Mouse (Mus musculus): Measurements from ENCODE around the gene Per2. TPM values are rescaled to one million over a fixed set of nuclear protein-coding genes. Genes with fewer than 3 reads are reported as not detected.
A peak's percentile ranks its signal among the peaks of the same experiment; 100 is the strongest.

Per2 gene
- polyA plus RNA-seq, 1 experiment from 2014 or later: 8.3 TPM

DNA sequence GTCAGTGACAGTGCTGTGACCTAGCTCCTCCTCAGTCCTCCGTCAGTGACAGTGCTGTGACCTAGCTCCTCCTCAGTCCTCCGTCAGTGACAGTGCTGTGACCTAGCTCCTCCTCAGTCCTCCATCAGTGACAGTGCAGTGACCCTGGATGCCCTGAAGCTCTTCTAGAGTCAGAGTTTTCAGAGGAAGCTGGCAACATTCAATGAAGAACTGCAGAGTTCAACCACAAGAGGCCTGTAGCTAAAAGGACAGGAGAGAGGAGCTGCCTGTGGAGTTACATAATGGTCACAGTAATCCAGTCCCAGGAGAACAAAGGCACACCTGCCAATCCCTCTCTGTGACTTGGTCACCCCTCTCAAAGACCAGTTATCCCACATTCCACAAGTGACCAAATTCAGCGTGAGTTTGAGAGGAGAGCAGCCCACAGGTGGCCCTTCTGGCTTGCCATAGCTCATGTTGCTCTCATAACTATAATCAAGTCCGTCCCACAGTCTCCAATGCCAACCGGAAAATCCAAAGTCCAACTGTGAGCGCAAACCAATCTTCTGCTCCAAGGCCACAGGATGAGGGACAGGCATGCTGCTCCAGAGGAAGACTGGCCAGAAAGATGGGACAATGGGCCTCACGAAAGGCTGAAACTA lies 16.7 kb downstream of the Per2 start:
- no peaks in the 10 kb centered on the region for H3K9me3 ChIP-seq (ENCODE audit: low read depth, low read length)
- no peaks in the 10 kb centered on the region for H3K27me3 ChIP-seq (ENCODE audit: insufficient read depth, low read length)
- no peak for TF ChIP-seq CTCF (IDR thresholded peaks at IDR 0.05; ENCODE audit: low read depth)
- H3K36me3 ChIP-seq (ENCODE audit: insufficient read depth): peaks cover 43% of the 10 kb centered on the region
- DNase-seq (peak; percentile 63), ATAC-seq (ENCODE audit: insufficient read depth) (peak; percentile 73)
- H3K4me1 ChIP-seq (ENCODE audit: insufficient read depth): no peaks in the 10 kb centered on the region
- 0 out of 2 replicates have a peak overlapping the region, but pooled peaks have one; percentile 6 for H3K4me3 ChIP-seq (ENCODE audit: low read depth, low read length)
- peak overlapping the region; percentile 86 for H3K27ac ChIP-seq (ENCODE audit: low read depth)
- peak overlapping the region; percentile 26; the same call in 1 of the 2 replicates for H3K4me2 ChIP-seq
- H3K9ac ChIP-seq: 0 out of 2 replicates have a peak overlapping the region, but pooled peaks have one; percentile 6
- 61% methylated on average over 6 of the region's 7 CpGs for WGBS

DNA sequence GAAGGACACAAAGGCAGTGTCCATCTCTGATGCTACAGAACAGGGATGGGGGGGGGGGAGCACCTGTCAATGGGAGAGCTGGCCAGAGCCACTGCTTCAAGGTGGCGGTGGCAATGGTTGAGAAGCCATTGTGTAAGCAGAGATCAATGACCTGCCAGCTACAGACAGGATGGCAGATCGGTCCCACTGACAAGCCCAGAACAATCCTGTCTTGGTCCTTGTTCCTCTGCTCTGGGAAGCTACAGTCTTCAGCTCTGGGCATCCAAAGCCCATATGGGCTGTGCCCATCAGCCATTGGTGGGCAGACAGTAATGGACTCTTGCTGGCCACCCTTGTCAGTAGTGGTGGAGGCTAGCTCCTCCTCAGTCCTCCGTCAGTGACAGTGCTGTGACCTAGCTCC lies 17.3 kb downstream of the Per2 start:
- WGBS: 81% methylated on average over 3 of the region's 3 CpGs
- Histone ChIP-seq H3K4me1 (ENCODE audit: insufficient read depth) (0 out of 2 replicates have a peak, but pooled peaks cover 2% of the 10 kb centered on the region), H3K36me3 (ENCODE audit: insufficient read depth) (peaks cover 42% of the 10 kb centered on the region), H3K4me3 (ENCODE audit: low read depth, low read length) (no peak overlapping the region), H3K27ac (ENCODE audit: low read depth) (no peak overlapping the region), H3K9me3 (ENCODE audit: low read depth, low read length) (no peaks in the 10 kb centered on the region), H3K4me2 (no peak overlapping the region), H3K9ac (no peak overlapping the region), H3K27me3 (ENCODE audit: insufficient read depth, low read length) (no peaks in the 10 kb centered on the region)
- DNase-seq: no peak
- TF ChIP-seq CTCF (IDR thresholded peaks at IDR 0.05; ENCODE audit: low read depth): no peak
- ATAC-seq (ENCODE audit: insufficient read depth): no peak

GRCm38 (mm10) chr1:91439776-91440175 lies 19.3 kb downstream of the Per2 start:
- 87% methylated on average over 8 of the region's 8 CpGs for WGBS
- no peak overlapping the region for H3K9ac ChIP-seq
- DNase-seq (no peak), ATAC-seq (ENCODE audit: insufficient read depth) (no peak)
- no peak for TF ChIP-seq CTCF (IDR thresholded peaks at IDR 0.05; ENCODE audit: low read depth)
- no peak overlapping the region for H3K27ac ChIP-seq (ENCODE audit: low read depth)
- H3K4me3 ChIP-seq (ENCODE audit: low read depth, low read length): no peak overlapping the region
- H3K4me1 ChIP-seq (ENCODE audit: insufficient read depth): peaks cover 9% of the 10 kb centered on the region
- H3K9me3 ChIP-seq (ENCODE audit: low read depth, low read length): no peaks in the 10 kb centered on the region
- no peaks in the 10 kb centered on the region for H3K27me3 ChIP-seq (ENCODE audit: insufficient read depth, low read length)
- no peak overlapping the region for H3K4me2 ChIP-seq
- peaks cover 44% of the 10 kb centered on the region for H3K36me3 ChIP-seq (ENCODE audit: insufficient read depth)

- ATAC-seq (ENCODE audit: insufficient read depth): no peak
- H3K9ac ChIP-seq: no peak overlapping the region
- 80% methylated on average over 7 of the region's 7 CpGs for WGBS
- no peak overlapping the region for H3K27ac ChIP-seq (ENCODE audit: low read depth)
- H3K4me1 ChIP-seq (ENCODE audit: insufficient read depth): peaks cover 9% of the 10 kb centered on the region
- TF ChIP-seq CTCF (IDR thresholded peaks at IDR 0.05; ENCODE audit: low read depth): no peak
- no peak for DNase-seq
- no peaks in the 10 kb centered on the region for H3K9me3 ChIP-seq (ENCODE audit: low read depth, low read length)
- peaks cover 38% of the 10 kb centered on the region for H3K36me3 ChIP-seq (ENCODE audit: insufficient read depth)
- H3K27me3 ChIP-seq (ENCODE audit: insufficient read depth, low read length): no peaks in the 10 kb centered on the region
- H3K4me2 ChIP-seq: no peak overlapping the region
- no peak overlapping the region for H3K4me3 ChIP-seq (ENCODE audit: low read depth, low read length)
Measured at GRCm38 (mm10) chr1:91437573-91437972, 21.6 kb downstream of the Per2 start.

- Histone ChIP-seq H3K36me3 (ENCODE audit: insufficient read depth) (peaks cover 43% of the 10 kb centered on the region), H3K9me3 (ENCODE audit: low read depth, low read length) (no peaks in the 10 kb centered on the region), H3K27ac (ENCODE audit: low read depth) (peak overlapping the region; percentile 43; the same call in 1 of the 2 replicates), H3K9ac (no peak overlapping the region), H3K27me3 (ENCODE audit: insufficient read depth, low read length) (no peaks in the 10 kb centered on the region), H3K4me1 (ENCODE audit: insufficient read depth) (peaks cover 9% of the 10 kb centered on the region), H3K4me2 (no peak overlapping the region), H3K4me3 (ENCODE audit: low read depth, low read length) (no peak overlapping the region)
- no peak for TF ChIP-seq CTCF (IDR thresholded peaks at IDR 0.05; ENCODE audit: low read depth)
- no peak for DNase-seq
- 98% methylated on average over 3 of the region's 3 CpGs for WGBS
- no peak for ATAC-seq (ENCODE audit: insufficient read depth)
Measured at GRCm38 (mm10) chr1:91437083-91437400, 22.1 kb downstream of the Per2 start.

- WGBS: 43% methylated on average over 6 of the region's 6 CpGs
- H3K9ac ChIP-seq: no peak overlapping the region
- peaks cover 44% of the 10 kb centered on the region for H3K36me3 ChIP-seq (ENCODE audit: insufficient read depth)
- peak overlapping the region; percentile 80 for H3K27ac ChIP-seq (ENCODE audit: low read depth)
- TF ChIP-seq CTCF (IDR thresholded peaks at IDR 0.05; ENCODE audit: low read depth): peak; percentile 9; the same call in 1 of the 2 replicates
- no peak overlapping the region for H3K4me2 ChIP-seq
- H3K4me1 ChIP-seq (ENCODE audit: insufficient read depth): peaks cover 9% of the 10 kb centered on the region
- H3K9me3 ChIP-seq (ENCODE audit: low read depth, low read length): no peaks in the 10 kb centered on the region
- no peak overlapping the region for H3K4me3 ChIP-seq (ENCODE audit: low read depth, low read length)
- peak; percentile 89 for DNase-seq
- ATAC-seq (ENCODE audit: insufficient read depth): peak; percentile 90
- no peaks in the 10 kb centered on the region for H3K27me3 ChIP-seq (ENCODE audit: insufficient read depth, low read length)
Measured at GRCm38 (mm10) chr1:91436380-91437082, 22.6 kb downstream of the Per2 start.

DNA sequence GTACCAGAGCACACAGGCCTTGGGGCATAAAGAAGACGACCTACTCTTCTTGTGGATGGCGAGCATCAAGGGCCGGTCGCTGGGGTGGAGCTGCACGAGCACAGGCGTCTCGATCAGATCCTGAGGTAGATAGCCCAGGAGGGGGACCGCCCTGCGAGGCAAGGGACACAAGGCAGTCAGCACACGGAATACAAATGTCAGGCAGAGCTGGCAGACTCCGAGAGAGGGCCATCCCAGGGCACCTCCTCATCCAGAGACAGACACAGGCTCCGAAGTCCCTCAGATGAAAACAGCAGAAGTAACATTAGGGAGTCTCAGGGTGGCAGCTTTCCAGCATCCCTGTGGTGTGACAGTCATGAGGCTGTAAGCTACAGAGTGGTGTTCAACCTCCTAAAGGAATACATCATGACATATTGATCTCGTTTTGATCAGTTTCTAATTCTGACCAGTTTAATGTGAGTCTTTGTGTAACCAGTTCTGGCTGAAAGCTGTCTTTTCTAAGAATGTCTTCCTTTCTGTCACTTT lies 23.5 kb downstream of the Per2 start:
- H3K4me2 ChIP-seq: no peak overlapping the region
- no peaks in the 10 kb centered on the region for H3K27me3 ChIP-seq (ENCODE audit: insufficient read depth, low read length)
- WGBS: 79% methylated on average over 13 of the region's 13 CpGs
- no peak overlapping the region for H3K9ac ChIP-seq
- no peak for TF ChIP-seq CTCF (IDR thresholded peaks at IDR 0.05; ENCODE audit: low read depth)
- DNase-seq (peak; percentile 24), ATAC-seq (ENCODE audit: insufficient read depth) (no peak)
- peaks cover 43% of the 10 kb centered on the region for H3K36me3 ChIP-seq (ENCODE audit: insufficient read depth)
- peaks cover 9% of the 10 kb centered on the region for H3K4me1 ChIP-seq (ENCODE audit: insufficient read depth)
- H3K9me3 ChIP-seq (ENCODE audit: low read depth, low read length): no peaks in the 10 kb centered on the region
- no peak overlapping the region for H3K4me3 ChIP-seq (ENCODE audit: low read depth, low read length)
- peak overlapping the region; percentile 80 for H3K27ac ChIP-seq (ENCODE audit: low read depth)

Data from lung, embryonic 14.5 days (tissue).